Mouse (Mus musculus): ENCODE results near the gene Aup1. TPM values are rescaled to one million over a fixed set of nuclear protein-coding genes. Genes with fewer than 3 reads are reported as not detected.

Aup1 gene
- 1,215 and 2,402 TPM in 2 replicates for polyA plus RNA-seq (2012; ENCODE audit: low replicate concordance)

GRCm38 (mm10) chr6:83054074-83054851 is at the start of gene Aup1:
Gene Aup1 (plus strand): TSS chr6:83054521.

GRCm38 (mm10) chr6:83033249-83034185 is 20.8 kb upstream of the Aup1 start, which contains the start of the genes Dok1 and Loxl3:
Gene Dok1 (minus strand): TSS chr6:83033471.
Gene Loxl3 (plus strand): TSS chr6:83034173.

GRCm38 (mm10) chr6:83054871-83055431 is 630 bp downstream of the Aup1 start, which contains the start of gene Htra2:
Gene Htra2 (minus strand): TSS chr6:83055273.

GRCm38 (mm10) chr6:83057790-83058189 is 3.5 kb downstream of the Aup1 start, which contains the start of gene Dqx1:
Gene Dqx1 (plus strand): TSS chr6:83057844.

GRCm38 (mm10) chr6:83070247-83070310 is 15.8 kb downstream of the Aup1 start, which contains the start of gene Tlx2:
Gene Tlx2 (minus strand): TSS chr6:83070293.

GRCm38 (mm10) chr6:83077630-83078323 is 23.5 kb downstream of the Aup1 start, which contains the start of gene Pcgf1:
Gene Pcgf1 (plus strand): TSS chr6:83077869.

GRCm38 (mm10) chr6:83086121-83087035 is 32.1 kb downstream of the Aup1 start, which contains the start of gene Lbx2:
Gene Lbx2 (plus strand): TSS chr6:83086367.

GRCm38 (mm10) chr6:83101316-83101687 is 47.0 kb downstream of the Aup1 start, which contains the start of the genes Ccdc142 and Gm42688:
Gene Ccdc142 (plus strand): TSS chr6:83101601.
Gene Gm42688 (plus strand): TSS chr6:83101617.

Other genes with a start within 250 kb of the Aup1 start
- gene Sema4f, start 114.8 kb upstream of the Aup1 start, polyA plus RNA-seq (2012; ENCODE audit: low replicate concordance): 5.5 and 9.5 TPM in 2 replicates
- gene M1ap, start 107.6 kb upstream of the Aup1 start, polyA plus RNA-seq (2012; ENCODE audit: low replicate concordance): 2.0 and 5.3 TPM in 2 replicates
- gene Dok1, start 21.1 kb upstream of the Aup1 start, polyA plus RNA-seq (2012; ENCODE audit: low replicate concordance): 102 and 131 TPM in 2 replicates
- 0.51 and 1.7 TPM in 2 replicates for gene Loxl3, start 20.3 kb upstream of the Aup1 start, polyA plus RNA-seq (2012; ENCODE audit: low replicate concordance)
- 35.3 and 41.7 TPM in 2 replicates for gene Htra2, start 752 bp downstream of the Aup1 start, polyA plus RNA-seq (2012; ENCODE audit: low replicate concordance)
- 0.97 and 1.3 TPM in 2 replicates for gene Dqx1, start 3.3 kb downstream of the Aup1 start, polyA plus RNA-seq (2012; ENCODE audit: low replicate concordance)
- gene Tlx2, start 15.8 kb downstream of the Aup1 start, polyA plus RNA-seq (2012; ENCODE audit: low replicate concordance): 0.25 TPM in 1 of 2 replicates, not detected in the other
- 7.9 and 13.4 TPM in 2 replicates for gene Pcgf1, start 23.3 kb downstream of the Aup1 start, polyA plus RNA-seq (2012; ENCODE audit: low replicate concordance)
- gene Lbx2, start 31.8 kb downstream of the Aup1 start, polyA plus RNA-seq (2012; ENCODE audit: low replicate concordance): 0.28 and 0.51 TPM in 2 replicates
- 12.7 and 12.8 TPM in 2 replicates for gene Ccdc142, start 47.1 kb downstream of the Aup1 start, polyA plus RNA-seq (2012; ENCODE audit: low replicate concordance)
- 3.6 and 7.5 TPM in 2 replicates for gene Gm42688, start 47.1 kb downstream of the Aup1 start, polyA plus RNA-seq (2012; ENCODE audit: low replicate concordance)
- 22.8 and 39.1 TPM in 2 replicates for gene Mrpl53, start 54.5 kb downstream of the Aup1 start, polyA plus RNA-seq (2012; ENCODE audit: low replicate concordance)
- gene Mogs, start 61.0 kb downstream of the Aup1 start, polyA plus RNA-seq (2012; ENCODE audit: low replicate concordance): 89.6 and 121 TPM in 2 replicates
- gene Wbp1, start 67.0 kb downstream of the Aup1 start, polyA plus RNA-seq (2012; ENCODE audit: low replicate concordance): 58.0 and 86.2 TPM in 2 replicates
- 132 and 369 TPM in 2 replicates for gene Ino80b, start 70.9 kb downstream of the Aup1 start, polyA plus RNA-seq (2012; ENCODE audit: low replicate concordance)
- 2.3 and 7.8 TPM in 2 replicates for gene Rtkn, start 80.9 kb downstream of the Aup1 start, polyA plus RNA-seq (2012; ENCODE audit: low replicate concordance)
- gene Wdr54, start 101.9 kb downstream of the Aup1 start, polyA plus RNA-seq (2012; ENCODE audit: low replicate concordance): 0.18 and 0.59 TPM in 2 replicates
- 0.06 and 0.30 TPM in 2 replicates for gene 1700003E16Rik, start 101.9 kb downstream of the Aup1 start, polyA plus RNA-seq (2012; ENCODE audit: low replicate concordance)
- gene Dctn1, start 111.4 kb downstream of the Aup1 start, polyA plus RNA-seq (2012; ENCODE audit: low replicate concordance): 222 and 899 TPM in 2 replicates
- 0.34 and 0.66 TPM in 2 replicates for gene Slc4a5, start 165.3 kb downstream of the Aup1 start, polyA plus RNA-seq (2012; ENCODE audit: low replicate concordance)

All from hematopoietic multipotent progenitor cell, adult 10-12 weeks (in vitro differentiated cells).